Mouse (Mus musculus): ENCODE measurements around the gene Thtpa.

Thtpa gene

DNA sequence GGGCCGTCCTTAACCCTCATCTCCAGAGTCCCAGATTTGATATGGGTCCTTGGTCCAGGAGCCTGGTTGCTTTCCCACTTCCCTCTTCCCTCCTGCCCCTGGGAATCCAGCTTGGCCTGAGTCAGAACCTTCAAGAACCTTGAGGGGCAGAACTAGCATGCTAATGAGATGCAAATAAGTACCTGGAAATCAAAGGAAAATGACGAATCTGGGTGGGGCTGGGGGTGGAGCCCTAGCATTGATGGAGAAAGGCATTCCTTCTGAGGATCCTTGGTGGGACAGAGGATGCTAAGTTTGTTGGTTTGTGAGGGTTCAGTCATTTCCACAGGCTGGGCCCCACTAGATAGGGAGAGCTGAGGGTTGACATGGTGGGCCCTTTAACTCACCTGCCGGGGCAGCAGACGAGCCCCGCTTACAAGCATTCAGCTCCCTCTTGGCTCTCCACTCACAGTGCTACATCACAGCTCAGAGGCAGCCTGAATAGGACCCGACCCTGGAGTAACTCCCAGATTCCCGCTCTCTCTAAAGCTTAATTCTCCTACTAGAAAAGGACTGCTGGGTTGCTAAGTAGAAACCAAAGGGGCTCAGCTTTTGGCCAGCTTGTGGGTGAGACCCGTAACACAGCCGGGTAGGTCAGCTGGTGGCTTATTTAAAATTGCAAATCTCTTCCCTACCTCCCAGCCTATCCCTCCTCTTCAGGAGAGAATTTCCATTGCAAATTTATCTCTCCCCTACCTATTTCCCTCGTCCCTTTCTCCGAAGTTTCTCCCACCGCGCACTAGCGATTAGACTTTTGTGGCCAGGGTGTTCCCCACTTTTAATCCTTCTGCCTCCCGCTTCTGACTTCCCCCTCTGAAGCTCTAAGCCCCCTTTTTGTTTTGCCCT lies 16.9 kb upstream of the Thtpa start:
- no peak for DNase-seq (ENCODE audit: low read depth, low spot score)

- DNase-seq (ENCODE audit: low read depth, low spot score) = no peak
These were observed 16.1 kb upstream of the Thtpa start for GRCm38 (mm10) chr14:55078366-55078989.

- DNase-seq (ENCODE audit: low read depth, low spot score) = peak; percentile 74
These were observed 15.2 kb upstream of the Thtpa start for GRCm38 (mm10) chr14:55079214-55079970.

GRCm38 (mm10) chr14:55081105-55081504 lies 13.5 kb upstream of the Thtpa start:
- DNase-seq (ENCODE audit: low read depth, low spot score) = no peak

GRCm38 (mm10) chr14:55083481-55083880 lies 11.1 kb upstream of the Thtpa start:
- DNase-seq (ENCODE audit: low read depth, low spot score) = no peak

- DNase-seq (ENCODE audit: low read depth, low spot score) = no peak
These were observed 9.1 kb upstream of the Thtpa start for GRCm38 (mm10) chr14:55085324-55086008.

- no peak for DNase-seq (ENCODE audit: low read depth, low spot score)
These were observed 8.5 kb upstream of the Thtpa start for GRCm38 (mm10) chr14:55086009-55086514.

GRCm38 (mm10) chr14:55089199-55089947 lies 5.2 kb upstream of the Thtpa start:
- DNase-seq (ENCODE audit: low read depth, low spot score) = no peak

GRCm38 (mm10) chr14:55091209-55091865 lies 3.2 kb upstream of the Thtpa start:
- no peak for DNase-seq (ENCODE audit: low read depth, low spot score)

DNA sequence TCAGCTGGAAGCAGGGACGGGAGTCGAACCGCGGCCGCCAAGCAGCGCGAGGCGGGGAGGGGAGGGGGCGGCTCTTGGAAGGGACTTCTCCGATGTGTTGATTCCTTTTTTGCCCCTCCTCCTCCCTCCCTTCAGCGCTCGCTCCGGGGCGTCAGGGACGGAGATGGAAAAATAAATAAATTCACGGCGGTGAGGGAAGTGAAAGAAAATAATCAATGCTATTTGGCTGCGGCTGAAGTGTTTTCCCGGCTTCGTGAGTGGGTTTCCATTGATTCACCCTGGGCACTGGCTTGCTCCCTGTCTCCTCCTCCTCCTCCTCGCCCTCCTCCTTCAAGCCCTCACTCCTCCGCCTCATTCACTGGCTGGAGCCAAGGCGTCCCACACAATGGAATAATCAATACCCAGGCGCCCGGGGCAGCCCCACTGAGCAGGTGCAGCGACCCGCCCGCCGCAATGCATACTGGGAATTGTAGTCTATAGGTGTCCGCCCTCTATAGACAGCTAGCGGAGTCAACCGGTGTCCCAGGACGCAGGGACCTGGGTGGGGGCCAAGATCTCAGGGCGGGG lies 2.5 kb upstream of the Thtpa start, which contains the start of gene Zfhx2:
Zfhx2 (minus strand) TSS at position 314 of the 567 bp plus-strand sequence.
- peak; percentile 93 for DNase-seq (ENCODE audit: low read depth, low spot score)

DNA sequence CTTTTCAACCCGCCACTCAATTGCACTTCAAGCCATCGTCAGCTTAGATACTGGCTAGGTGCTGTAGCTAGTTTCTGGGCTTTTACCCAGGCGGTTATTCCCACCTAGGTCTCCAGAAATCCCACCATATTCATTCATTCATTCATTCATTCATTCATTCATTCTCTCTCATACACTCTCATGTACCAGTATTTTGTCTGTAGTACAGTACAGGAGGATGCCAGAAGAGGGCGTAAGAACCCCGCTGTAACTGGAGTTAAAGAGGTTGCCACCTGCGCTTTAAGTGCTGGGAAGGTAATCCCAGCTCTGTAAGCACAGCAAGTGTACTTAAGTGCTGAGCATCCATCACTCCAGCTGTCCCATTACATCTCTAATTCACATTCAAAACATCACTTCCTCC lies 657 bp upstream of the Thtpa start:
- DNase-seq (ENCODE audit: low read depth, low spot score) = no peak

GRCm38 (mm10) chr14:55095263-55095662 lies 679 bp downstream of the Thtpa start:
- no peak for DNase-seq (ENCODE audit: low read depth, low spot score)

DNA sequence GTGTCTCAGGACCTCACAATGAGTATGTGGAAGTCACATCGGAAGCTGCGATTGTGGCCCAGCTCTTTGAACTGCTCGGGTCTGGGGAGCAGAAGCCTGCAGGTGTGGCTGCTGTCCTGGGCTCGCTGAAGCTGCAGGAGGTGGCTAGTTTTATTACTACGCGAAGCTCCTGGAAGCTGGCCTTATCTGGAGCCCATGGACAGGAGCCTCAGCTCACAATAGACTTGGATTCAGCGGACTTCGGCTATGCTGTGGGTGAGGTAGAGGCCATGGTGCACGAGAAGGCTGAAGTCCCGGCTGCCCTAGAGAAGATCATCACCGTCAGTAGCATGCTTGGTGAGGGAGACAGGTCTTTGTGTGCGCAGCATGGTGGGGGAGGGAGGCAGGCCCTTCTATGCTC lies 1.1 kb downstream of the Thtpa start:
- no peak for DNase-seq (ENCODE audit: low read depth, low spot score)

DNA sequence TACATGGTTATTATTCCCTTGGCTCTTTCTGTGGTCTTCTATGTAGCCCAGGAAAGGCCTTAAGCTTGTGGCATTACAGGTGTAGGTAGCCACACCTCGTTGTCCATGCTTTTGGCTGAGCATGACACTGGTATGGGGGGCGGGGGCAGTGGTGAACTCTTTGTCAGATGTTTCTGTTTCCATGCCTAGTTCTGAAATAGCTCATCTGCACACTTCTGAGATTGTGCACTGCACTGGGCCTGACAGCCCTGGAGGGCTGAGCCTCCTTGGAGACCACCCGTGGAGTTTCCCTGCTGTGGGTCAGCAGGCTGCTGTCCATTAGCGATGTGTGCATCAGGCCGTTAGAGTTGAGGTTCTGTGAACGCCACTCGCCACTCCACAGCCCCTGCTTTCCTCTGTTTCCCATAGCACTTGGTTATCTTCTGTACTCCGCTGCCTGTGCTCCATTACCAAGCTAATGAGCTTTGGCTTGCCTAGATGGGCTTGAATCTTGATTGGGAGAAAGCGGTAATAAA lies 2.0 kb downstream of the Thtpa start:
- no peak for DNase-seq (ENCODE audit: low read depth, low spot score)

- DNase-seq (ENCODE audit: low read depth, low spot score) = no peak
These were observed 3.1 kb downstream of the Thtpa start for GRCm38 (mm10) chr14:55097646-55098045.

DNA sequence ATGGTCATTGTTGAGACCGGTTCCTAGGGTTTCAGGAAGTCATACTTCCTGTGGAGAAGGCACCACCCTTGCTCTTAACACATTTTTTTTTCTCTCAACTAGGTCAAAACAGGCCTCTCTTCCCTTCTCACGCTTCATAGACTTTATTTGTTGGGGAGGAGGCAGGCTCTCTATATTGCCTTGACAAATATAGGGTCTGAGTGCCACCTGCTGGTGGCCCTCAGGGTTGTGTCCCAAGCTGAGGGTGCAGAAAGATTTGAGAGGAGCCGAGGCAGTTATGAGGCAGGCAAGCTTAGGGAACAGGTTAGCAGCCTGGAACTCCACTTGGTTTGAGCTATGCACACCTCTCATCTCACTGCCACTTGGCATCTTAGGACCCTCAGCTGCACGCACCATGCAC lies 3.5 kb downstream of the Thtpa start:
- peak; percentile 90 for DNase-seq (ENCODE audit: low read depth, low spot score)

GRCm38 (mm10) chr14:55101592-55101991 lies 7.0 kb downstream of the Thtpa start:
- peak; percentile 67 for DNase-seq (ENCODE audit: low read depth, low spot score)

DNA sequence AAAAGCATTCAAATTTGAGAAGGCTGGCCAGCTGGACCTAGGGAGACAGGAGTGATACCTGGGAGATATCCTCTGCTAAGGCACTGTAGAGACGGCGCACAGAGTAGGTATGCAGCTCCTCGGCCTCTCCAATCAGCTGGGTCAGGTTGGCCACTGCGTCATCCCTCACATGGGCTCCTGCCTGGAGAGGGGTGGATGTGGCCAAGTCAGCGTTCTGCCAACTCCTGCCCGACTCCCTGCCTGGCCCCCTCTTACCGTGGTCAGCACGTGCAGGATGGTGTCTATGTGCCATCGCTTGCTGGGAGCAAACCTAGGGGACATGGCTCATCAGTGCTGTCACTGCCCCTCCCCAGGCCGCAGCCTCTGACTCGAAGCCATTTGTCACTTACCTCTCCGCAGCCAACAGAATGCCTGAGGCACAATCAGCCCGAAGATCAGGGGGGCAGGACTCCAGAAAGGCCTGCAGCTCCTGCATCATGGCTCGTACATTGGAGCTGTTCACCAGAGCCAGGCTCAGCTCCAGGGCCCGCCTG lies 7.7 kb downstream of the Thtpa start:
- no peak for DNase-seq (ENCODE audit: low read depth, low spot score)

DNA sequence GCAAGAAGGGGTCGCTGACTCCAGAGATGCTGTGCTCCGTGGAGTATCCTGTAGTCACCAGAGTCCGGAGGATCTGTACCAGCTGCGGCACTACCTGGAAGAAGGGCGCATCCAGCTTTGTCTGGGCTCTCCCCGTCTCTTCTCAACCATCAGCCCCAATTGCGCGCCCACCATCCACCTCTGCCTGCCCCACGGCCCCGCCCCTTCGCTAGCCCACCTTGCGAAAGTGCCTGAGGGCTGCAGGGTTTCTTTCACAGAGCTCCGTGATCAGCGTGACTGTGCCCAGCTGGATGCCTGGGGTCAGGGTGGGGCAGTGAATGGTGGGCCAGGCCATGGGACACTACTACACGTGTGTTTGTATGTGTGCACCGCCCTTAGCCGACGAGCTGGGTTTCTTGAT lies 9.8 kb downstream of the Thtpa start:
- DNase-seq (ENCODE audit: low read depth, low spot score) = no peak
